Mouse (Mus musculus) lung, embryonic 15.5 days (tissue): ENCODE measurements around the gene Aoc2. TPM values are rescaled to one million over a fixed set of nuclear protein-coding genes. Genes with fewer than 3 reads are reported as not detected.
A peak's percentile ranks its signal among the peaks of the same experiment; 100 is the strongest.

Experiments used
- ATAC-seq: fragments of 200-750 bp; cut with Nextera tagmentation; 2 replicates; pipeline ENCODE4 v1.8.0; 2017; ENCODE audit warnings: moderate number of reproducible peaks, borderline replicate concordance; ENCODE audit not compliant: low FRiP score, low TSS enrichment; ENCODE audit errors: extremely low read depth
- H3K27ac ChIP-seq: fragments of 300-500 bp; sonication (generic); 2 replicates; pipeline ENCODE4 v1.5.1; 2015; ENCODE audit warnings: moderate library complexity, mild to moderate bottlenecking, inconsistent platforms
- H3K27me3 ChIP-seq: fragments of 300-500 bp; sonication (generic); 2 replicates; pipeline ENCODE4 v1.6.1; 2015; ENCODE audit warnings: inconsistent platforms
- H3K36me3 ChIP-seq: fragments of 300-500 bp; sonication (generic); 2 replicates; pipeline ENCODE4 v1.6.1; 2015; ENCODE audit warnings: inconsistent platforms
- H3K4me1 ChIP-seq: fragments of 300-500 bp; sonication (generic); 2 replicates; pipeline ENCODE4 v1.6.1; 2015; ENCODE audit warnings: inconsistent platforms
- H3K4me2 ChIP-seq: fragments of 300-500 bp; sonication (generic); 2 replicates; pipeline ENCODE4 v1.6.1; 2015; ENCODE audit warnings: inconsistent platforms, mild to moderate bottlenecking, moderate library complexity
- H3K4me3 ChIP-seq: fragments of 300-500 bp; sonication (generic); 2 replicates; pipeline ENCODE4 v1.5.1; 2015; ENCODE audit warnings: mild to moderate bottlenecking, inconsistent platforms
- H3K9ac ChIP-seq: fragments of 300-500 bp; sonication (generic); 2 replicates; pipeline ENCODE4 v1.6.1; 2015; ENCODE audit warnings: inconsistent platforms
- H3K9me3 ChIP-seq: fragments of 300-500 bp; sonication (generic); 2 replicates; pipeline ENCODE4 v1.6.1; 2016; ENCODE audit warnings: inconsistent platforms
- WGBS: fragments of 180-500 bp; shearing (Covaris S2); methylation state at CpG from one replicate; pipeline ENCODE4 v1.1.7; 2015; 5-methylcytosine and 5-hydroxymethylcytosine counted together
- polyA plus RNA-seq: library from polyadenylated mRNA; unstranded; fragments of >200 nt; fragmentation: Nextera tagmentation; extraction: Ambion mirVana; gene quantifications from 2 replicates; pipeline ENCODE4 v1.2.1, GENCODE M21; 2015

Gene Aoc2
- polyA plus RNA-seq, 1 experiment from 2014 or later = 1.2 TPM

GRCm38 (mm10) chr11:101295191-101295590 lies 29.7 kb upstream of the Aoc2 start:
- H3K9ac ChIP-seq = no peak overlapping the region
- H3K27ac ChIP-seq = no peak overlapping the region
- no peak overlapping the region for H3K4me2 ChIP-seq
- no peak for ATAC-seq
- 93% methylated on average over 8 of the region's 8 CpGs for WGBS
- H3K9me3 ChIP-seq = no peaks in the 10 kb centered on the region
- peaks cover 51% of the 10 kb centered on the region for H3K36me3 ChIP-seq
- no peak overlapping the region for H3K4me3 ChIP-seq
- H3K4me1 ChIP-seq = no peaks in the 10 kb centered on the region
- no peaks in the 10 kb centered on the region for H3K27me3 ChIP-seq

- Histone ChIP-seq H3K27me3 (no peaks in the 10 kb centered on the region), H3K4me2 (peak overlapping the region; percentile 93), H3K9me3 (no peaks in the 10 kb centered on the region), H3K4me1 (peaks cover 12% of the 10 kb centered on the region), H3K36me3 (peaks cover 4% of the 10 kb centered on the region; the same call in 1 of the 2 replicates), H3K9ac (peak overlapping the region; percentile 88), H3K4me3 (peak overlapping the region; percentile 91), H3K27ac (no peak overlapping the region)
- WGBS = 61% methylated on average over 7 of the region's 7 CpGs
- no peak for ATAC-seq
These were observed 24.0 kb upstream of the Aoc2 start for GRCm38 (mm10) chr11:101300881-101301280.

- Histone ChIP-seq H3K4me1 (peaks cover 12% of the 10 kb centered on the region), H3K27ac (no peak overlapping the region), H3K9ac (peak overlapping the region; percentile 88), H3K4me2 (peak overlapping the region; percentile 93), H3K27me3 (no peaks in the 10 kb centered on the region), H3K4me3 (peak overlapping the region; percentile 91), H3K36me3 (no peaks in the 10 kb centered on the region; the same call in 1 of the 2 replicates), H3K9me3 (no peaks in the 10 kb centered on the region)
- no peak; the same call in 1 of the 2 replicates for ATAC-seq
- whole genome bisulfite sequencing = 11% methylated on average over 26 of the region's 26 CpGs
These were observed 23.4 kb upstream of the Aoc2 start for GRCm38 (mm10) chr11:101301299-101302003.

DNA sequence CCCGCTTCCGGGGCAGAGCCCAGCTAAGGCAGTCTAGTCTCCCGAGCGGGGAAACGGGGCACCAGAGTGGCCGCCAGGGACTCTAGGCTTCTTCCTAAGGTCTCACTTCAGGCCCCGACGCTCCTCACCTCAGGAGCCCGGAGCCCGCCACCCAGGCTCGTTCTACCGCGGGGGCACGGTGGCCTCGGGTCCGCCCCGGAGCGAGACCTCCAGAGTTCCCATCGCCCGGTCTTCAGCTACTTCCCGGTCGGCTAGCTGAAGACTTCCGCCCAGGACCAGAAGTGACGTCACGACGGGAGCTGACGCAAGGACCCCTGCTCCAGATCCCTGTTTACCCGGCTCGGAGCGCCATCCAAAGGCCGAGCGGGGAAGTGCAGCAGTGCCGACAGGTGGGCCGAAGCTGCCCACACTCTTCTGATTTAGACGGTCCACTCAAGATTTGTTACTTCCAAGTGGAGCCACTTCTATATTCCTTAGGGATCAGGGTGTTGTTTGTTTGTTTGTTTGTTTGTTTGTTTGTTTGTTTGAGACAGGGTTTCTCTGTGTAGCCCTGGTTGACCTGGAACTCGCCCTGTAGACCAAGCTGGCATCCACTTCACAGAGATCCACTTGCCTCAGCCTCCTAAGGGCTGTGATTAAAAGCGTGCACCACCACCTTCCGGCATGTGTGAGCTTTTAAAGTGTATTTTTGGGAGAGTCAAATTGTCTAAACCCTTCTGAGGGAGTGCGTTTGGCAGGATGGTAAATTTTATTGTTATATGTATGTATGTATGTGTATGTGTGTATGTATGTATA lies 22.7 kb upstream of the Aoc2 start, which contains the start of gene Becn1:
Gene Becn1 (minus strand): TSS at position 283 of the 795 bp plus-strand sequence.
- peak; percentile 93 for ATAC-seq
- no peak within 1 kb of the TSS for H3K27ac ChIP-seq
- 7% methylated on average over 39 of the region's 39 CpGs for WGBS

DNA sequence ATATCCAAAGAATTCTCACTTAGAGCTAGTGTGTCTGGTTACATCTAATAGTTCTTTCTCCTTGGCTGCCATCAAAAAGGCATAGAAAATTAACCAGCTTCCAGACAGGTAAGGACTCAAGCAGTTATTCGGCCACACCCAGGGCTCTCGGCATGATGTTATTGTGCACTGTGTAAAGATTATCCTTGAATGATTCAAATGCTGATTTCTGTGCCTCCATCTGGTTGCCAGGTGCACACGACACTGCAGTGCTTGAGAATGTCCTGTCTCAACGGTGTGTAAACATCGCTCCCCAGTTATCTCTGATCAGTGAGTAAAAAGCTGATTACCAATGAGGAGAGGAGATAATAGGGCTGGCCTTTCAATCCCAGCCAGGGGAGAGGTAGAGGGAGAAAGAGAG lies 17.1 kb upstream of the Aoc2 start:
- 22% methylated on average over 5 of the region's 5 CpGs for WGBS
- Histone ChIP-seq H3K9ac (no peak overlapping the region), H3K4me2 (no peak overlapping the region), H3K36me3 (no peaks in the 10 kb centered on the region), H3K27me3 (no peaks in the 10 kb centered on the region), H3K4me1 (no peaks in the 10 kb centered on the region), H3K27ac (no peak overlapping the region), H3K9me3 (no peaks in the 10 kb centered on the region), H3K4me3 (no peak overlapping the region)
- no peak for ATAC-seq

More for the DNA sequence above, 22.7 kb upstream of the Aoc2 start, which contains the start of gene Becn1:
- H3K9ac ChIP-seq = peak within 1 kb of the TSS; percentile 88
- peak within 1 kb of the TSS; percentile 91 for H3K4me3 ChIP-seq
- H3K9me3 ChIP-seq = no peaks in the 10 kb centered on the region
- peak within 1 kb of the TSS; percentile 93 for H3K4me2 ChIP-seq
- H3K27me3 ChIP-seq = no peaks in the 10 kb centered on the region
- peaks cover 12% of the 10 kb centered on the region for H3K4me1 ChIP-seq
- no peaks in the 10 kb centered on the region; the same call in 1 of the 2 replicates for H3K36me3 ChIP-seq

DNA sequence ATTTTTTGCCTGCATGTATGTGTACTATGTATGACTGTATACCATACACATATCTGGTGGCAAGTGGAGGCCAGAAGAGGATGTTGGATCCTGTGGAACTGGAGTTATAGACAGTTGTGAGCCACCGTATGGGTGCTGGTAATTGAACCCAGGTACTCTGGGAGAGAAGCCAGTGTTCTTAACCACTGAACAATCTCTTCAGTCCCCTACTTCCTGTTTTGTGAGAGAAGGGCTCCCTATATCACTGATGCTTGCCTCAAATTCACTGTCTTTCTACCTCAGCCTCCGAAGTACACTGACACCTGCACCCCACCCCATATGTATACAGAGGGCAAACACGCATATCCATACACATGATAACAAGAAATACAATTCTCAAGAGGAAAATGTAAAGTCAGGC lies 13.8 kb upstream of the Aoc2 start:
- H3K27ac ChIP-seq = no peak overlapping the region
- H3K4me1 ChIP-seq = no peaks in the 10 kb centered on the region
- no peak overlapping the region for H3K9ac ChIP-seq
- no peaks in the 10 kb centered on the region for H3K36me3 ChIP-seq
- H3K4me2 ChIP-seq = no peak overlapping the region
- WGBS = 87% methylated on average over 3 of the region's 3 CpGs
- H3K4me3 ChIP-seq = no peak overlapping the region
- H3K27me3 ChIP-seq = no peaks in the 10 kb centered on the region
- no peaks in the 10 kb centered on the region for H3K9me3 ChIP-seq
- ATAC-seq = no peak

DNA sequence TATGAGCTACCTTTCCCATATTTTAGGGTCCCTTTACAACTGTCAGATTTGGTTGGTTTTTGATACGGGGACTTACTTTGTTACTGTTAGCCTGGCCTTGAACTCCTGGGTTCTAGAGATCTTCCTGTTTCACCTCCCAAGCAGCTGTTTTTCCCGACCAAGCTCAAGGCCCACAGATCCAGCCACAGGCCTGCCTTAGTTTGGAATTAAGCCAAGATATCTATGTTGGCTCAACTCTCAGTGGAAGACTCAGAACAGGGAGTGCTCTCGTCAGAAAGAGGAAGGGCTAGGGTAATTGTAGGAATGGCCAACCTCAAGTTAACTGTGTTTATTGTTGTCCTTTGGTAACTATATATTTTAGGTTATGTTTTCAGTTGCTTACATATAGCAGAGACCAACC lies 12.7 kb upstream of the Aoc2 start:
- Histone ChIP-seq H3K4me2 (no peak overlapping the region), H3K9me3 (no peaks in the 10 kb centered on the region), H3K4me1 (peaks cover 4% of the 10 kb centered on the region), H3K27me3 (no peaks in the 10 kb centered on the region), H3K36me3 (no peaks in the 10 kb centered on the region), H3K9ac (no peak overlapping the region), H3K27ac (no peak overlapping the region), H3K4me3 (no peak overlapping the region)
- WGBS = 31% methylated on average over 3 of the region's 3 CpGs
- no peak for ATAC-seq

- Histone ChIP-seq H3K27ac (no peak overlapping the region), H3K9me3 (no peaks in the 10 kb centered on the region), H3K9ac (no peak overlapping the region), H3K27me3 (no peaks in the 10 kb centered on the region), H3K4me1 (peaks cover 14% of the 10 kb centered on the region), H3K4me2 (no peak overlapping the region), H3K36me3 (peaks cover 11% of the 10 kb centered on the region), H3K4me3 (no peak overlapping the region)
- 87% methylated on average over 1 of the region's 1 CpGs for WGBS
- no peak for ATAC-seq
These were observed 10.3 kb upstream of the Aoc2 start for GRCm38 (mm10) chr11:101314567-101314966.

- H3K27me3 ChIP-seq = no peaks in the 10 kb centered on the region
- peak overlapping the region; percentile 96 for H3K9ac ChIP-seq
- WGBS = 79% methylated on average over 8 of the region's 8 CpGs
- H3K27ac ChIP-seq = peak overlapping the region; percentile 75; the same call in 1 of the 2 replicates
- no peaks in the 10 kb centered on the region for H3K9me3 ChIP-seq
- H3K4me2 ChIP-seq = peak overlapping the region; percentile 90
- H3K36me3 ChIP-seq = peaks cover 17% of the 10 kb centered on the region
- H3K4me1 ChIP-seq = peaks cover 14% of the 10 kb centered on the region
- peak overlapping the region; percentile 98 for H3K4me3 ChIP-seq
- no peak for ATAC-seq
These were observed 9.7 kb upstream of the Aoc2 start for GRCm38 (mm10) chr11:101315082-101315650.

GRCm38 (mm10) chr11:101315665-101316500 lies 9.0 kb upstream of the Aoc2 start, which contains the start of gene Psme3:
Gene Psme3 (plus strand): TSS chr11:101316213.
- peak; percentile 88 for ATAC-seq
- Histone ChIP-seq H3K27me3 (no peaks in the 10 kb centered on the region), H3K36me3 (peaks cover 25% of the 10 kb centered on the region), H3K9ac (peak within 1 kb of the TSS; percentile 96), H3K27ac (peak within 1 kb of the TSS; percentile 75), H3K4me3 (peak within 1 kb of the TSS; percentile 98), H3K4me2 (peak within 1 kb of the TSS; percentile 90), H3K4me1 (peaks cover 14% of the 10 kb centered on the region), H3K9me3 (no peaks in the 10 kb centered on the region)
- under 1% methylated on average over 62 of the region's 62 CpGs for WGBS

GRCm38 (mm10) chr11:101316501-101316917 lies 8.4 kb upstream of the Aoc2 start:
- Histone ChIP-seq H3K4me2 (peak overlapping the region; percentile 90), H3K9me3 (no peaks in the 10 kb centered on the region), H3K4me3 (peak overlapping the region; percentile 98), H3K36me3 (peaks cover 31% of the 10 kb centered on the region), H3K9ac (peak overlapping the region; percentile 96), H3K27ac (peak overlapping the region; percentile 75), H3K27me3 (no peaks in the 10 kb centered on the region), H3K4me1 (peaks cover 14% of the 10 kb centered on the region)
- 0% methylated on average over 17 of the region's 17 CpGs for WGBS
- ATAC-seq = peak; percentile 41
